Mouse (Mus musculus): Measurements from ENCODE around the gene Tnfsf12. TPM values are rescaled to one million over a fixed set of nuclear protein-coding genes. Genes with fewer than 3 reads are reported as not detected.

Tnfsf12 gene
- polyA plus RNA-seq, 1 experiment from 2014 or later: 3.9 TPM

GRCm38 (mm10) chr11:69686377-69686776 is 9.3 kb downstream of the Tnfsf12 start:
- Histone ChIP-seq H3K27me3 (no peaks in the 10 kb centered on the region), H3K4me2 (replicated peaks) (no peak overlapping the region), H3K4me1 (peaks cover 15% of the 10 kb centered on the region), H3K4me3 (no peak overlapping the region), H3K9me3 (no peaks in the 10 kb centered on the region), H3K9ac (0 out of 2 replicates have a peak overlapping the region, but pooled peaks have one; percentile 15), H3K36me3 (no peaks in the 10 kb centered on the region), H3K27ac (no peak overlapping the region)
- no peak for ATAC-seq (ENCODE audit: insufficient number of reproducible peaks, insufficient read depth, low FRiP score, low TSS enrichment)
- WGBS: 16% methylated on average over 4 of the region's 4 CpGs

- H3K4me1 ChIP-seq: peaks cover 19% of the 10 kb centered on the region
- H3K9ac ChIP-seq: 0 out of 2 replicates have a peak within 1 kb of the TSS, but pooled peaks have one; percentile 15
- H3K9me3 ChIP-seq: no peaks in the 10 kb centered on the region
- H3K27me3 ChIP-seq: no peaks in the 10 kb centered on the region
- H3K4me3 ChIP-seq: no peak within 1 kb of the TSS
- no peaks in the 10 kb centered on the region for H3K36me3 ChIP-seq
- H3K4me2 ChIP-seq (replicated peaks): no peak within 1 kb of the TSS
- WGBS: 73% methylated on average over 10 of the region's 10 CpGs
- ATAC-seq (ENCODE audit: insufficient number of reproducible peaks, insufficient read depth, low FRiP score, low TSS enrichment): no peak
- peak within 1 kb of the TSS; percentile 54; the same call in 1 of the 2 replicates for H3K27ac ChIP-seq
These were observed 10.0 kb downstream of the Tnfsf12 start, which contains the start of gene Tnfsf13 for GRCm38 (mm10) chr11:69685526-69686148. TSS of gene Tnfsf13 (minus strand) at chr11:69685784.

- no peaks in the 10 kb centered on the region for H3K27me3 ChIP-seq
- H3K4me3 ChIP-seq: no peak overlapping the region
- 81% methylated on average over 6 of the region's 6 CpGs for WGBS
- ATAC-seq (ENCODE audit: insufficient number of reproducible peaks, insufficient read depth, low FRiP score, low TSS enrichment): no peak
- H3K9me3 ChIP-seq: no peaks in the 10 kb centered on the region
- H3K4me1 ChIP-seq: peaks cover 26% of the 10 kb centered on the region
- no peak overlapping the region for H3K4me2 ChIP-seq (replicated peaks)
- H3K27ac ChIP-seq: no peak overlapping the region
- peaks cover 4% of the 10 kb centered on the region for H3K36me3 ChIP-seq
- no peak overlapping the region for H3K9ac ChIP-seq
These were observed 10.7 kb downstream of the Tnfsf12 start for GRCm38 (mm10) chr11:69684936-69685335.

GRCm38 (mm10) chr11:69684128-69684745 is 11.4 kb downstream of the Tnfsf12 start:
- ATAC-seq (ENCODE audit: insufficient number of reproducible peaks, insufficient read depth, low FRiP score, low TSS enrichment): no peak
- no peak overlapping the region for H3K9ac ChIP-seq

GRCm38 (mm10) chr11:69683576-69683975 is 12.1 kb downstream of the Tnfsf12 start:
- 0 out of 2 replicates have a peak overlapping the region, but pooled peaks have one; percentile 27 for H3K9ac ChIP-seq
- H3K4me3 ChIP-seq: no peak overlapping the region
- H3K4me1 ChIP-seq: peaks cover 32% of the 10 kb centered on the region
- no peaks in the 10 kb centered on the region for H3K9me3 ChIP-seq
- H3K27me3 ChIP-seq: no peaks in the 10 kb centered on the region
- WGBS: 74% methylated on average over 7 of the region's 7 CpGs
- H3K27ac ChIP-seq: peak overlapping the region; percentile 97
- H3K4me2 ChIP-seq (replicated peaks): no peak overlapping the region
- H3K36me3 ChIP-seq: peaks cover 12% of the 10 kb centered on the region
- ATAC-seq (ENCODE audit: insufficient number of reproducible peaks, insufficient read depth, low FRiP score, low TSS enrichment): no peak

More at GRCm38 (mm10) chr11:69684128-69684745, 11.4 kb downstream of the Tnfsf12 start:
- 74% methylated on average over 12 of the region's 12 CpGs for WGBS
- peaks cover 31% of the 10 kb centered on the region for H3K4me1 ChIP-seq
- peaks cover 8% of the 10 kb centered on the region for H3K36me3 ChIP-seq
- H3K27me3 ChIP-seq: no peaks in the 10 kb centered on the region
- no peak overlapping the region for H3K4me3 ChIP-seq
- no peak overlapping the region; the same call in 1 of the 2 replicates for H3K27ac ChIP-seq
- no peaks in the 10 kb centered on the region for H3K9me3 ChIP-seq
- no peak overlapping the region for H3K4me2 ChIP-seq (replicated peaks)

GRCm38 (mm10) chr11:69682840-69683533 is 12.7 kb downstream of the Tnfsf12 start:
- Histone ChIP-seq H3K9ac (peak overlapping the region; percentile 27; the same call in 1 of the 2 replicates), H3K27ac (peak overlapping the region; percentile 97), H3K36me3 (peaks cover 18% of the 10 kb centered on the region), H3K4me3 (peak overlapping the region; percentile 12; the same call in 1 of the 2 replicates), H3K27me3 (no peaks in the 10 kb centered on the region), H3K9me3 (no peaks in the 10 kb centered on the region), H3K4me2 (replicated peaks) (peak overlapping the region; percentile 93), H3K4me1 (peaks cover 32% of the 10 kb centered on the region)
- no peak for ATAC-seq (ENCODE audit: insufficient number of reproducible peaks, insufficient read depth, low FRiP score, low TSS enrichment)
- 9% methylated on average over 12 of the region's 12 CpGs for WGBS

- Histone ChIP-seq H3K27me3 (no peaks in the 10 kb centered on the region), H3K9me3 (no peaks in the 10 kb centered on the region)
- 26% methylated on average over 24 of the region's 24 CpGs for WGBS
These were observed 13.3 kb downstream of the Tnfsf12 start for GRCm38 (mm10) chr11:69682209-69682839.

GRCm38 (mm10) chr11:69681314-69682208 is 14.1 kb downstream of the Tnfsf12 start, which contains the start of gene Senp3:
TSS of gene Senp3 (minus strand) at chr11:69682084.
- peaks cover 32% of the 10 kb centered on the region for H3K36me3 ChIP-seq
- peaks cover 24% of the 10 kb centered on the region for H3K4me1 ChIP-seq
- H3K27me3 ChIP-seq: no peaks in the 10 kb centered on the region
- WGBS: under 1% methylated on average over 75 of the region's 80 CpGs
- no peaks in the 10 kb centered on the region for H3K9me3 ChIP-seq
- H3K4me3 ChIP-seq: peak within 1 kb of the TSS; percentile 84
- H3K4me2 ChIP-seq (replicated peaks): peak within 1 kb of the TSS; percentile 93
- peak; percentile 93 for ATAC-seq (ENCODE audit: insufficient number of reproducible peaks, insufficient read depth, low FRiP score, low TSS enrichment)
- H3K9ac ChIP-seq: peak within 1 kb of the TSS; percentile 88
- peak within 1 kb of the TSS; percentile 97 for H3K27ac ChIP-seq

More at GRCm38 (mm10) chr11:69682209-69682839, 13.3 kb downstream of the Tnfsf12 start:
- Histone ChIP-seq H3K27ac (peak overlapping the region; percentile 97), H3K4me2 (replicated peaks) (peak overlapping the region; percentile 93), H3K9ac (peak overlapping the region; percentile 88), H3K4me1 (peaks cover 32% of the 10 kb centered on the region), H3K4me3 (peak overlapping the region; percentile 84), H3K36me3 (peaks cover 24% of the 10 kb centered on the region)
- no peak for ATAC-seq (ENCODE audit: insufficient number of reproducible peaks, insufficient read depth, low FRiP score, low TSS enrichment)

GRCm38 (mm10) chr11:69680136-69680855 is 15.4 kb downstream of the Tnfsf12 start:
- WGBS: 90% methylated on average over 30 of the region's 30 CpGs
- Histone ChIP-seq H3K9ac (peak overlapping the region; percentile 88), H3K9me3 (no peaks in the 10 kb centered on the region), H3K36me3 (peaks cover 44% of the 10 kb centered on the region), H3K4me3 (peak overlapping the region; percentile 84), H3K4me2 (replicated peaks) (peak overlapping the region; percentile 93), H3K27ac (no peak overlapping the region), H3K27me3 (no peaks in the 10 kb centered on the region), H3K4me1 (peaks cover 24% of the 10 kb centered on the region)
- ATAC-seq (ENCODE audit: insufficient number of reproducible peaks, insufficient read depth, low FRiP score, low TSS enrichment): no peak

GRCm38 (mm10) chr11:69679144-69679543 is 16.5 kb downstream of the Tnfsf12 start:
- H3K36me3 ChIP-seq: peaks cover 56% of the 10 kb centered on the region
- no peaks in the 10 kb centered on the region for H3K27me3 ChIP-seq
- H3K4me2 ChIP-seq (replicated peaks): no peak overlapping the region
- H3K4me3 ChIP-seq: no peak overlapping the region
- no peak overlapping the region for H3K27ac ChIP-seq
- WGBS: 100% methylated on average over 2 of the region's 2 CpGs
- H3K9ac ChIP-seq: no peak overlapping the region
- peaks cover 24% of the 10 kb centered on the region for H3K4me1 ChIP-seq
- H3K9me3 ChIP-seq: no peaks in the 10 kb centered on the region
- ATAC-seq (ENCODE audit: insufficient number of reproducible peaks, insufficient read depth, low FRiP score, low TSS enrichment): no peak

All from embryonic facial prominence, embryonic 12.5 days (tissue).